Mouse (Mus musculus) lung, embryonic 14.5 days (tissue): ENCODE measurements around the gene Plk4. TPM values are rescaled to one million over a fixed set of nuclear protein-coding genes. Genes with fewer than 3 reads are reported as not detected.

ENCODE experiments used
- ATAC-seq: fragments of 200-750 bp; cut with Nextera tagmentation; 2 replicates; pipeline ENCODE4 v1.8.0; 2017; ENCODE audit warnings: mild to moderate bottlenecking, moderate TSS enrichment, moderate library complexity; ENCODE audit not compliant: insufficient read depth
- DNase-seq: peaks from one replicate; pipeline ENCODE4 v3.0.0-alpha.2; 2015
- H3K27ac ChIP-seq: fragments of 300-500 bp; sonication (generic); 2 replicates; pipeline ENCODE4 v1.5.1; 2014; ENCODE audit warnings: low read depth, mild to moderate bottlenecking, moderate library complexity
- H3K27me3 ChIP-seq: fragments of 300-500 bp; sonication (generic); 2 replicates; pipeline ENCODE4 v1.6.1; 2014; ENCODE audit warnings: low read length, control low read depth; ENCODE audit not compliant: insufficient read depth
- H3K36me3 ChIP-seq: fragments of 300-500 bp; sonication (generic); 2 replicates; pipeline ENCODE4 v1.6.1; 2014; ENCODE audit warnings: control low read depth; ENCODE audit not compliant: insufficient read depth
- H3K4me1 ChIP-seq: fragments of 300-500 bp; sonication (generic); 2 replicates; pipeline ENCODE4 v1.6.1; 2014; ENCODE audit warnings: antibody characterized with exemption, control low read depth; ENCODE audit not compliant: insufficient read depth
- H3K4me2 ChIP-seq: fragments of 300-500 bp; sonication (generic); 2 replicates; pipeline ENCODE4 v1.6.1; 2014; ENCODE audit warnings: mild to moderate bottlenecking
- H3K4me3 ChIP-seq: fragments of 300-500 bp; sonication (generic); 2 replicates; pipeline ENCODE4 v1.5.1; 2014; ENCODE audit warnings: low read depth, low read length
- H3K9ac ChIP-seq: fragments of 300-500 bp; sonication (generic); 2 replicates; pipeline ENCODE4 v1.6.1; 2014
- H3K9me3 ChIP-seq: fragments of 300-500 bp; sonication (generic); 2 replicates; pipeline ENCODE4 v1.6.1; 2016; ENCODE audit warnings: low read depth, low read length, control low read depth
- CTCF ChIP-seq: IDR thresholded peaks from 2 replicates; pipeline ENCODE4 v1.5.1; 2016; ENCODE audit warnings: antibody characterized with exemption, low read depth
- WGBS: fragments of 180-500 bp; shearing (Covaris S2); extraction: QIAGEN DNeasy Blood & Tissue Kit; methylation state at CpG from one replicate; pipeline ENCODE4 v1.1.7; 2014; 5-methylcytosine and 5-hydroxymethylcytosine counted together
- polyA plus RNA-seq: library from polyadenylated mRNA; unstranded; fragments of >200 nt; fragmentation: Nextera tagmentation; extraction: Ambion mirVana; gene quantifications from 2 replicates; pipeline ENCODE4 v1.2.1, GENCODE M21; 2014

The Plk4 gene
- 76.3 and 79.4 TPM in 2 replicates for polyA plus RNA-seq

- H3K27me3 ChIP-seq = no peaks in the 10 kb centered on the region
- H3K9ac ChIP-seq = peak within 1 kb of the TSS; percentile 93
- ATAC-seq (peak; percentile 98), DNase-seq (peak; percentile 99)
- H3K36me3 ChIP-seq = peaks cover 19% of the 10 kb centered on the region
- no peaks in the 10 kb centered on the region for H3K9me3 ChIP-seq
- no peak for TF ChIP-seq CTCF
- 3% methylated on average over 66 of the region's 66 CpGs for WGBS
- peak within 1 kb of the TSS; percentile 87 for H3K27ac ChIP-seq
- H3K4me3 ChIP-seq = peak within 1 kb of the TSS; percentile 94
- H3K4me2 ChIP-seq = peak within 1 kb of the TSS; percentile 78
- peaks cover 4% of the 10 kb centered on the region for H3K4me1 ChIP-seq
Observed at GRCm38 (mm10) chr3:40799530-40800372, at the start of gene Plk4. TSS of gene Plk4 (plus strand) at chr3:40800019.

- 0 out of 2 replicates have a peak, but pooled peaks cover 3% of the 10 kb centered on the region for H3K36me3 ChIP-seq
- H3K27ac ChIP-seq = no peak overlapping the region
- no peaks in the 10 kb centered on the region for H3K27me3 ChIP-seq
- no peak overlapping the region for H3K4me3 ChIP-seq
- no peak for TF ChIP-seq CTCF
- no peak for ATAC-seq
- H3K9ac ChIP-seq = no peak overlapping the region
- H3K4me2 ChIP-seq = no peak overlapping the region
- no peaks in the 10 kb centered on the region for H3K9me3 ChIP-seq
- DNase-seq = no peak
- H3K4me1 ChIP-seq = no peaks in the 10 kb centered on the region
- 77% methylated on average over 3 of the region's 3 CpGs for whole genome bisulfite sequencing
Observed at GRCm38 (mm10) chr3:40760746-40761145, 39.1 kb upstream of the Plk4 start.

- Histone ChIP-seq H3K4me2 (no peak overlapping the region), H3K9me3 (no peaks in the 10 kb centered on the region), H3K36me3 (0 out of 2 replicates have a peak, but pooled peaks cover 3% of the 10 kb centered on the region), H3K9ac (no peak overlapping the region), H3K4me3 (no peak overlapping the region), H3K27ac (no peak overlapping the region), H3K4me1 (no peaks in the 10 kb centered on the region), H3K27me3 (no peaks in the 10 kb centered on the region)
- DNase-seq = no peak
- 88% methylated on average over 2 of the region's 2 CpGs for WGBS
- TF ChIP-seq CTCF = no peak
- no peak for ATAC-seq
Observed at GRCm38 (mm10) chr3:40761312-40761711, 38.5 kb upstream of the Plk4 start.

GRCm38 (mm10) chr3:40793783-40794182 lies 6.0 kb upstream of the Plk4 start:
- no peak overlapping the region for H3K27ac ChIP-seq
- no peak overlapping the region for H3K9ac ChIP-seq
- no peaks in the 10 kb centered on the region for H3K27me3 ChIP-seq
- H3K4me2 ChIP-seq = no peak overlapping the region
- peak; percentile 9; the same call in 1 of the 2 replicates for TF ChIP-seq CTCF
- DNase-seq (no peak), ATAC-seq (no peak)
- H3K9me3 ChIP-seq = no peaks in the 10 kb centered on the region
- H3K36me3 ChIP-seq = 0 out of 2 replicates have a peak, but pooled peaks cover 3% of the 10 kb centered on the region
- 70% methylated on average over 2 of the region's 2 CpGs for WGBS
- H3K4me3 ChIP-seq = no peak overlapping the region
- H3K4me1 ChIP-seq = no peaks in the 10 kb centered on the region

- no peak for TF ChIP-seq CTCF
- no peaks in the 10 kb centered on the region for H3K27me3 ChIP-seq
- DNase-seq (no peak), ATAC-seq (no peak)
- H3K9me3 ChIP-seq = no peaks in the 10 kb centered on the region
- peaks cover 4% of the 10 kb centered on the region for H3K4me1 ChIP-seq
- H3K9ac ChIP-seq = no peak overlapping the region
- H3K4me2 ChIP-seq = no peak overlapping the region
- WGBS = 51% methylated on average over 1 of the region's 1 CpGs
- no peak overlapping the region for H3K27ac ChIP-seq
- no peak overlapping the region for H3K4me3 ChIP-seq
- H3K36me3 ChIP-seq = peaks cover 13% of the 10 kb centered on the region
Observed at GRCm38 (mm10) chr3:40798054-40798453, 1.8 kb upstream of the Plk4 start.

- Histone ChIP-seq H3K9me3 (no peaks in the 10 kb centered on the region), H3K27ac (no peak overlapping the region), H3K9ac (no peak overlapping the region), H3K4me2 (no peak overlapping the region), H3K4me1 (peaks cover 4% of the 10 kb centered on the region), H3K27me3 (no peaks in the 10 kb centered on the region), H3K4me3 (no peak overlapping the region), H3K36me3 (peaks cover 15% of the 10 kb centered on the region)
- 35% methylated on average over 7 of the region's 7 CpGs for WGBS
- no peak for ATAC-seq
- peak; percentile 50 for TF ChIP-seq CTCF
- DNase-seq = peak; percentile 72
Observed at GRCm38 (mm10) chr3:40798500-40798899, 1.3 kb upstream of the Plk4 start.

GRCm38 (mm10) chr3:40800373-40800823 lies 579 bp downstream of the Plk4 start:
- Histone ChIP-seq H3K27ac (peak overlapping the region; percentile 87), H3K9ac (peak overlapping the region; percentile 93), H3K9me3 (no peaks in the 10 kb centered on the region), H3K36me3 (peaks cover 25% of the 10 kb centered on the region), H3K27me3 (no peaks in the 10 kb centered on the region), H3K4me2 (peak overlapping the region; percentile 78), H3K4me1 (peaks cover 4% of the 10 kb centered on the region), H3K4me3 (peak overlapping the region; percentile 94)
- DNase-seq (peak; percentile 55), ATAC-seq (peak; percentile 79)
- WGBS = under 1% methylated on average over 36 of the region's 37 CpGs
- TF ChIP-seq CTCF = no peak
